Mouse (Mus musculus) stomach, embryonic 14.5 days (tissue): ENCODE results near the gene Gng8. TPM values are rescaled to one million over a fixed set of nuclear protein-coding genes. Genes with fewer than 3 reads are reported as not detected.

ENCODE experiments used
- ATAC-seq: fragments of 200-750 bp; cut with Nextera tagmentation; 2 replicates; pipeline ENCODE4 v1.8.0; 2017; ENCODE audit warnings: low read depth, moderate TSS enrichment; ENCODE audit not compliant: insufficient number of reproducible peaks, insufficient read depth, low FRiP score
- H3K27ac ChIP-seq: fragments of 300-500 bp; sonication (generic); 2 replicates; pipeline ENCODE4 v1.5.1; 2014; ENCODE audit warnings: mild to moderate bottlenecking, low read length, moderate library complexity, mixed read lengths
- H3K27me3 ChIP-seq: fragments of 300-500 bp; sonication (generic); 2 replicates; pipeline ENCODE4 v1.6.1; 2014; ENCODE audit warnings: low read length, control low read depth, mixed read lengths; ENCODE audit not compliant: control insufficient read depth, insufficient read depth
- H3K36me3 ChIP-seq: fragments of 300-500 bp; sonication (generic); 2 replicates; pipeline ENCODE4 v1.6.1; 2014; ENCODE audit warnings: mild to moderate bottlenecking, control low read depth, low read length, moderate library complexity, mixed read lengths; ENCODE audit not compliant: control insufficient read depth, insufficient read depth
- H3K4me1 ChIP-seq: fragments of 300-500 bp; sonication (generic); 2 replicates; pipeline ENCODE4 v1.6.1; 2014; ENCODE audit warnings: low read length, control low read depth, mixed read lengths; ENCODE audit not compliant: control insufficient read depth, insufficient read depth
- H3K4me2 ChIP-seq: fragments of 300-500 bp; sonication (generic); replicated peaks from 2 replicates; pipeline ENCODE4 v1.6.1; 2014; ENCODE audit warnings: low read depth, low read length, control low read depth
- H3K4me3 ChIP-seq: fragments of 300-500 bp; sonication (generic); 2 replicates; pipeline ENCODE4 v1.5.1; 2014; ENCODE audit warnings: low read depth, low read length, control low read depth
- H3K9ac ChIP-seq: fragments of 300-500 bp; sonication (generic); replicated peaks from 2 replicates; pipeline ENCODE4 v1.6.1; 2014; ENCODE audit warnings: low read depth, mild to moderate bottlenecking, control low read depth, low read length, moderate library complexity, mixed read lengths
- H3K9me3 ChIP-seq: fragments of 300-500 bp; sonication (generic); 2 replicates; pipeline ENCODE4 v1.6.1; 2016; ENCODE audit warnings: low read depth, low read length, control low read depth; ENCODE audit not compliant: control insufficient read depth
- WGBS: fragments of 180-500 bp; shearing (Covaris S2); extraction: QIAGEN DNeasy Blood & Tissue Kit; methylation state at CpG from one replicate; pipeline ENCODE4 v1.1.7; 2014; 5-methylcytosine and 5-hydroxymethylcytosine counted together
- polyA plus RNA-seq: library from polyadenylated mRNA; unstranded; fragments of >200 nt; fragmentation: Nextera tagmentation; extraction: Ambion mirVana; gene quantifications from 2 replicates; pipeline ENCODE4 v1.2.1, GENCODE M21; 2014

The Gng8 gene
- polyA plus RNA-seq, 1 experiment from 2014 or later = 12.8 TPM

DNA sequence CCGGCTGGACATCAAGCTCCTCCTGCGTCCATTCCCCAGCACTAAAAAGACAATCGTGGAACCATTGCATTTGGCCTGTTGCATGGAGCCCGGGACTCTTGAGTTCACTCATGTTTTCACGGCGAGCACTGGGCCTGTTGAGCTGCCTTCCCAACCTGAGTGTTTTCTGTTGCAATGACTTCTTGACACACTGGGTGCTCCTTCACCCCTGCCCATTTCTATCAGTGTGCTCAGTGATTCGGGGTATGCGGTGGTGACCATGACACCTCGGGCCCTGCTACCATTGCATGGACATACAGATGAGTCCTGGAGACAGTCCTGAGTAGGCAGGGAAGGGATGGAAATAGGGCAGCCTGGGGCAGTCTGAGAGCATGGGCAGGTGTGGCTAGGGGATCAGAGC is 19.1 kb upstream of the Gng8 start:
- Histone ChIP-seq H3K27me3 (no peaks in the 10 kb centered on the region), H3K27ac (no peak overlapping the region), H3K4me1 (peaks cover 17% of the 10 kb centered on the region; the same call in 1 of the 2 replicates), H3K4me3 (no peak overlapping the region), H3K9ac (no peak overlapping the region), H3K9me3 (no peaks in the 10 kb centered on the region), H3K4me2 (no peak overlapping the region), H3K36me3 (no peaks in the 10 kb centered on the region; the same call in 1 of the 2 replicates)
- 94% methylated on average over 9 of the region's 9 CpGs for WGBS
- no peak for ATAC-seq

DNA sequence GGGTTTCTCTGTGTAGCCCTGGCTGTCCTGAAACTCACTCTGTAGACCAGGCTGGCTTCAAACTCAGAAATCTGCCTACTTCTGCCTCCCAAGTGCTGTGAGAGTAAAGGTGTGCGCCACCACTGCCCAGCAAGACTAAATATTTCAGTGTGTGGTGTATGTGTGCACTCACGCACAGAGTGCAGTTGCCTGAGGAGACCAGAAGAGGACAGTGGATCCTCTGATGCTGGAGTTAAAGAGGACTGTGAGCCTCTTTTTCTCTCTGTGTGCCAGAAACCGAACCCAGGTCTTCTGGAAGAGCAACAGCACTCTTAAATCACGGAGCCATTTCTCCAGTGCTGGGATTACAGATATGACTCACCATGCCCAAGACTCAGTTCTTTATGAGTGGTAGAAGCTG is 18.2 kb upstream of the Gng8 start:
- no peak for ATAC-seq
- H3K9ac ChIP-seq = no peak overlapping the region

DNA sequence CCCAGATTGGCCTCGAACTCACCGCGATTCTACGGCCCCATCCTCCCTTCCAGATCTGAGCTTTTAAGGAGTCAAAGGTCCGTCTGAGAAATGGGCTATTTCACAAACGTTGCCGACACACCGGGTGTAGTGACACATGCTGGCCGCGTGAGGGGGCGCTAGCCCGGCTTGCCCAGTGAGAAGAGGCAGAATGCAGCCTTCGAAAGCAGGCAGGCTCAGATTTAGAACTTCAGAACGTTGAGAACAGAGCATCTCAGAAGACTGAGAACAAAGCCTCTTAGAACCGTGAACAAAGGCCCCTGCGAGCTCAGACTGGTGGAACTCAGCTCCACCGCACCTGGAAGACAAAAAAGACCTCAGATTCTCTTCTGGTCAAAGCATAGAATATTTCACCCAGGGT is 17.4 kb upstream of the Gng8 start:
- ATAC-seq = no peak
- WGBS = 4% methylated on average over 17 of the region's 17 CpGs
- Histone ChIP-seq H3K27ac (peak overlapping the region; percentile 95), H3K4me2 (peak overlapping the region; percentile 39), H3K9ac (no peak overlapping the region), H3K27me3 (no peaks in the 10 kb centered on the region), H3K4me3 (peak overlapping the region; percentile 21), H3K36me3 (no peaks in the 10 kb centered on the region; the same call in 1 of the 2 replicates), H3K9me3 (no peaks in the 10 kb centered on the region), H3K4me1 (peaks cover 17% of the 10 kb centered on the region; the same call in 1 of the 2 replicates)

More for the DNA sequence above, 18.2 kb upstream of the Gng8 start:
- Histone ChIP-seq H3K27ac (no peak overlapping the region), H3K36me3 (no peaks in the 10 kb centered on the region; the same call in 1 of the 2 replicates), H3K9me3 (no peaks in the 10 kb centered on the region), H3K4me3 (no peak overlapping the region), H3K4me1 (peaks cover 17% of the 10 kb centered on the region; the same call in 1 of the 2 replicates), H3K27me3 (no peaks in the 10 kb centered on the region), H3K4me2 (no peak overlapping the region)
- 95% methylated on average over 4 of the region's 4 CpGs for WGBS

DNA sequence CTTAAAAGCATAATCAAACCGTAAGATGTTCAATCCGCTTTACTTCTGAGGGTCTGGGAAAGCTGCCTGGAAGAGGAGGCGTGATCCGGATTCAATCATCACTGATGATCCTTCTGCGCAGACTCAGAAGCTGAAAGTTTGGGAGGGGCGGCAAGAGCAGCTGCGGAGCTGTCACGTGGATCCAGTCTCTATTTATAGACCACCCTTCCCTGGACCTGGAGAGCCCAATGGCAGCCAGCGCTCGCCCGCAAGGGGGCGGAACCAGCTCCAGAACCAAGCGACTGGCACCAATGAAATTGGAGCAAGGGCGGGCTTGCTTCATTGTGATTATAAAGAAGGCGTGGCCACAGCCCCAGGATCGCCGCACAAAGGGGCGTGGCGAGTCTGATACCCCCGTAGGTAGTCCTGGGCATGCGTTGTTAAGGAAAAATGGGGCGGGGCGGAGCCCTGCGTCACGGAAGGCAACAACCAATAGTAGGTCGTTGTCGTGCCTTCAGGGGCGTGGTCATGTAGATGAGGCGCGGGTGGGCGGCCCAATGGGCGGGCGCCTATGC is 16.8 kb upstream of the Gng8 start:
- H3K4me3 ChIP-seq = peak overlapping the region; percentile 75
- peak overlapping the region; percentile 77 for H3K4me2 ChIP-seq
- no peaks in the 10 kb centered on the region for H3K9me3 ChIP-seq
- WGBS = under 1% methylated on average over 33 of the region's 33 CpGs
- H3K36me3 ChIP-seq = no peaks in the 10 kb centered on the region; the same call in 1 of the 2 replicates
- no peak overlapping the region for H3K9ac ChIP-seq
- no peaks in the 10 kb centered on the region for H3K27me3 ChIP-seq
- peak; percentile 97 for ATAC-seq
- H3K4me1 ChIP-seq = peaks cover 16% of the 10 kb centered on the region
- peak overlapping the region; percentile 95 for H3K27ac ChIP-seq

DNA sequence AGATGAGACGGTGACA is 16.5 kb upstream of the Gng8 start, which contains the start of gene Dact3:
Gene Dact3 (plus strand): TSS at position 8 of the 16 bp plus-strand sequence.
- Histone ChIP-seq H3K9me3 (no peaks in the 10 kb centered on the region), H3K27me3 (no peaks in the 10 kb centered on the region), H3K4me2 (peak within 1 kb of the TSS; percentile 77), H3K27ac (peak within 1 kb of the TSS; percentile 95), H3K36me3 (no peaks in the 10 kb centered on the region; the same call in 1 of the 2 replicates), H3K9ac (peak within 1 kb of the TSS; percentile 86), H3K4me3 (peak within 1 kb of the TSS; percentile 75), H3K4me1 (peaks cover 17% of the 10 kb centered on the region)
- no peak for ATAC-seq
- WGBS = 0% methylated on average over 1 of the region's 1 CpGs

DNA sequence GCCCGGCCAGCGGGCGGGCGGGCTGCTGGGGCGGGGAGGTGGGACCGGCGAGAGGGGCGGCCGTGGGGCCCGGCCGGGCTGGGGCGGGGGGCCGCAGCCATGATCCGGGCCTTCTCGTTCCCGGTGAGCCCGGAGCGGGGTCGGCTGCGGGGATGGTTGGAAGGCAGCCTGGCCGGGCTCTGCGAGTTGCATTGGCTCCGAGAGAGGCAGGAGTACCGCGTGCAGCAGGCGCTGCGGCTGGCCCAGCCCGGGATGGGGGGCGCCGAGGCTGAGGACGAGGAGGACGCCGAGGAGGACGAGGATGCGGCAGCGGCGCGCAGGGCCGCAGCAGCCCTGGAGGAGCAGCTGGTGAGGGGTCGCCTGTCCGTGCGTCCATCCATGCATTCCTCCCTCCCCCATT is 16.3 kb upstream of the Gng8 start:
- H3K27me3 ChIP-seq = no peaks in the 10 kb centered on the region
- peaks cover 19% of the 10 kb centered on the region for H3K4me1 ChIP-seq
- peak overlapping the region; percentile 77 for H3K4me2 ChIP-seq
- H3K9me3 ChIP-seq = no peaks in the 10 kb centered on the region
- H3K36me3 ChIP-seq = no peaks in the 10 kb centered on the region
- no peak for ATAC-seq
- peak overlapping the region; percentile 85 for H3K27ac ChIP-seq
- 0% methylated on average over 36 of the region's 42 CpGs for WGBS
- peak overlapping the region; percentile 86 for H3K9ac ChIP-seq
- peak overlapping the region; percentile 75 for H3K4me3 ChIP-seq

DNA sequence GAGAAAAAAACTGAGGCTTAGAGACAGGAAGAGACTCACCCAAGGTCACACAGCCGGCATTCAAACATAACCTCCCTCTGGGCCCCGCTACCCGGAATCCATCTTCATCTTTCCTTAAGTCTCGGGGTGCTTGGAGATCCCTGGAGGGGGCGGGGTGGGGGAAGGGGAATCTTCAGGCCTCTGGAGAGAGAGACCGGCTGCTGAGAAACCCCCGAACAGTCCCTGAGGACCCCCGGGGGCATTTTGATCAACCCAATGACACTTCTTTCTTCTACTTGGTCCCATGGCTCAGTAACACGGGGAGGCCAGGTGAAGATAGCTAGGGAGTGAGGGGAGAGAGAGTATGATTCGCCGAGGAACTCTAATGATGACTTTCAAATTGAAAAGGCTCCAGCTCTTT is 15.6 kb upstream of the Gng8 start:
- 6% methylated on average over 11 of the region's 11 CpGs for WGBS
- ATAC-seq = no peak
- peak overlapping the region; percentile 86 for H3K9ac ChIP-seq
- H3K4me1 ChIP-seq = peaks cover 23% of the 10 kb centered on the region
- peak overlapping the region; percentile 77 for H3K4me2 ChIP-seq
- H3K27me3 ChIP-seq = no peaks in the 10 kb centered on the region
- peak overlapping the region; percentile 75 for H3K4me3 ChIP-seq
- H3K36me3 ChIP-seq = no peaks in the 10 kb centered on the region
- H3K27ac ChIP-seq = peak overlapping the region; percentile 85
- H3K9me3 ChIP-seq = no peaks in the 10 kb centered on the region

DNA sequence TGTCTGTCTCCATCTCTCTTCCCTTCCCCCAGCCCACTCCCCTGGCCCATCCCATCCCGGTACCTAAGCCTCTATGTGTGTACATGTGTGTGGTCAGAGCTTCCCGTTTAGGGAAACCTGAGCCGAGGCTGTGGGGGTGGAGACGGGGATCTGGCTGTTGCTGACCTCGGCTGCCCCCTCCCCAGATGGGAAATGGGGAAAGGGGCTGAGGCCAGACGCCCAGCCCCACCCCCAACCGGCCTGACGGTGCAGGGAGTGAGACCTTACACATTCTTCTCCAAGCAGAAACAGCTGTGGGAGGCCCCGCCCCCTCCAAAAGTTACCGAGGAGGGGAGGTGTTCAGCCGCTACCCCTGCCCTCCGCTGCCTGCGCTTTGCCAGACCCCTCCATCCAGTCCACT is 15.0 kb upstream of the Gng8 start:
- H3K36me3 ChIP-seq = no peaks in the 10 kb centered on the region
- 0 out of 2 replicates have a peak overlapping the region, but pooled peaks have one; percentile 86 for H3K9ac ChIP-seq
- peak overlapping the region; percentile 85 for H3K27ac ChIP-seq
- no peak for ATAC-seq
- H3K4me3 ChIP-seq = peak overlapping the region; percentile 75
- no peaks in the 10 kb centered on the region for H3K9me3 ChIP-seq
- H3K4me1 ChIP-seq = peaks cover 23% of the 10 kb centered on the region
- WGBS = 4% methylated on average over 13 of the region's 13 CpGs
- H3K27me3 ChIP-seq = no peaks in the 10 kb centered on the region
- peak overlapping the region; percentile 77 for H3K4me2 ChIP-seq

DNA sequence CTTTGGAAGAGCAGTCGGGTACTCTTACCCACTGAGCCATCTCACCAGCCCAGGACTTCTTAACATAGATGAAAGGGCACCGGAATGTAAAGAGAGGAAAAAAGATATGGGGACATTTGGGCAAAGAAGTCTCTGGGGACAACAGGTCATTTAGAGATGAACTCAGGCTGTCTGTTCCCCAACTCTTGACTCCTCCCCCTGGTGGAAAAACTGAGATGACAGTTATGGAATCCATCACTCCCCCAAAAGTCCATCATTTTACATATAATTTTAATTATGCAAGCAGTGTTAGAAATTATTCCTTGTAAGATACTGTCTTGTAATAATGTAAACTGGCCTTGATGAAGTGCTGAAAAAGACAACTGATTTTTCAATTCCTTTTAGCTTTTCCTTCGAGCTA is 13.9 kb upstream of the Gng8 start:
- no peak overlapping the region for H3K4me3 ChIP-seq
- no peaks in the 10 kb centered on the region for H3K36me3 ChIP-seq
- peaks cover 23% of the 10 kb centered on the region for H3K4me1 ChIP-seq
- H3K9ac ChIP-seq = no peak overlapping the region
- ATAC-seq = no peak
- no peak overlapping the region for H3K4me2 ChIP-seq
- H3K9me3 ChIP-seq = no peaks in the 10 kb centered on the region
- WGBS = 77% methylated on average over 3 of the region's 3 CpGs
- H3K27me3 ChIP-seq = no peaks in the 10 kb centered on the region
- H3K27ac ChIP-seq = no peak overlapping the region
